Mouse (Mus musculus) heart, postnatal 36 days (tissue): ENCODE data around the gene Ncoa6. TPM values are rescaled to one million over a fixed set of nuclear protein-coding genes. Genes with fewer than 3 reads are reported as not detected.
A peak's percentile ranks its signal among the peaks of the same experiment; 100 is the strongest.

Source experiments
- DNase-seq, 2 experiments: peaks; one replicate each; pipeline ENCODE4 v3.0.0; 2021 to 2022
- intact Hi-C: fragments of 180-260 bp; cut with DNase I; formaldehyde crosslinking; loops from one replicate; pipeline ENCODE4 v1.15.1; 2025
- microRNA-seq, 2 experiments: library from miRNA; unstranded; fragments of <30 nt; microRNA quantifications; one replicate each; pipeline ENCODE4 v1.2.0; 2021; ENCODE audit warnings: borderline number of aligned reads in 2 of 2
- total RNA-seq, 2 experiments: library from RNA; stranded (reverse); gene quantifications; 2 replicates each; pipeline ENCODE4 v1.2.3; 2021

Ncoa6 gene
- total RNA-seq, 2 experiments from 2014 or later = 25.1 to 26.5 TPM

DNA sequence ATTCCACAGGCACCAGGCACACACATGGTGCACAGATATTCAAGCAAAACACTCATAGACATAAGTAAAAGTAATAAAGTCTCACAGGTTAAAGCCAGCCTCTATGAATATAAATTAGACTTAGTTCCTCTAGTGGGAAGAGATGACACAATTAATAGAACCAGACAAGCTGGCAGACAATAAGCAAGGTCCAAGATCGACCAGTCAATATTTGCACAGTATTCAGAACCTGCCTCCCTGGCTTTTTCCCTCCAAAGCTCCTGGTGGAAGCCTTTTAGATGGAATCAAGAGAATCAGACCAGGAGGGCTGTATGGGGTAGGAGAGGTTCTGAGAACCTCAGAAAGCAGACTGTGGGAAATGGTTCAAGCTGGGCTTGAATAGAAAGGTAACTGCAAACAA, 99.8 kb downstream of the Ncoa6 start:
- DNase-seq = no peak
- intact Hi-C loops = no loop called here

DNA sequence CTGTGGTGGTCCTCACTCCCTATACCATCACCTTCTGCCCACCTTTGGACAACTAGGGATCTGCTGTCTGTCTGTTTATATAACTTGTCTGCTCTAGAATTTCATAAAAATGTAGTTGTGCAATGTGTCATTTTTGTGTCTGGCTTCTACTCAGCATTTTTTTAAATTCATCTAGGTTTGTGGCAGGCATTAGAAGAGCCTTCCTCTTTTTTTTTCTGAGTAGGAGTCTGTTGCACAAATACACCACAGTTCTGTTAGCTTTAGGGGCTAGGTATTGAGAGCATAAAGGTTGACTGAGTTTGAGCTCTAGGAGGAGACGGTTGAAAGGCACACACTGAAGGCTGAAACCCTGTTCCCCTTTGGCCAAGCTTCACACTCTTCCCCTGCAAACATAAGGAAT, 100.4 kb downstream of the Ncoa6 start:
- intact Hi-C loops = no loop called here
- no peak for DNase-seq

DNA sequence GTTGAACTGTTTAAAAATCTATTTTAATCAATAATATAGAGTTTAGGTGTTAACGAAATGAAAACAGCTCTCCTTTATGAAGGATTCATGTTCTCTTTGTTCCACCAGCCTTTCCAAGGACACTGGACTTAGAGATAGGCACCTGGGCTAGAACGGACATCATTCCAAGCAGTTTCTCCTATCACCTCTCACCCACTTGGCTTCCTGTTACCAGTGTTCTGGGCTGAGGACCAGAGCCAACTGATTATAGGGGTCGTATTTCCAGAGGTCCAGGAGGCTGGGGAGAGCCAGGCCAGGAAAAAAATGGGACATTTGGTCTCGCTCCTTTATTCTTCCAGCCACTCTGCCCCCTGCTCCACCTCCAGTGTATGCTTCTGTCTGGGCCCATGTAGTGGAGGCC, 101.2 kb downstream of the Ncoa6 start:
- intact Hi-C loops = no loop called here
- DNase-seq = no peak

DNA sequence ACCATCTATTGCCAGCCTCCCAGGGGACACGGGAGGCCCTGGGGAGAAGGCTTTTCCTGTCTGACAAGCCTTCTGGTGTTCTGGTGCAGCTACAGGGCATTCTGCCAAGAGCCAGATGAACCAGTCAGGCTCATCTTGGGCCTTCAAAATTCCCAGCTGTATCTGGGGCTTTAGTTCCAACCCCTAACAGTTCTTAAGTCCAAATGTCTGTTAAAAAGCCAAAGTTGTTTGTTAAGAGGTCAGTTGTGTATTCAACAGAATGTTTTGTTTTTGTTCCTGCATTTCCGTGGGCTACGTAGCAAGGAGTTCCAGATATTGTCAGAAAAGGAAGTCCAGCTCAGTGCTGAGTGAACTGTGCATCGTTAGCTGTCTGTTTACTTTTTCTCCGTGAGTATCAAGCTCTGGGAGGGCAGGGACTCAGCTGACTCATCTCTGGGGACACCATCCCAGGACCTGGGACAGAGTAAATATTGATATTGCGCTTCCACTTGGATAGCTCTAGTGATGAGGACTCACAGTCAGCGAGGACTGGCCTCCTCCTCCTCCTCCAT, 104.3 kb downstream of the Ncoa6 start:
- DNase-seq = peak; percentile 68 to 77
- intact Hi-C loops = no loop called here

DNA sequence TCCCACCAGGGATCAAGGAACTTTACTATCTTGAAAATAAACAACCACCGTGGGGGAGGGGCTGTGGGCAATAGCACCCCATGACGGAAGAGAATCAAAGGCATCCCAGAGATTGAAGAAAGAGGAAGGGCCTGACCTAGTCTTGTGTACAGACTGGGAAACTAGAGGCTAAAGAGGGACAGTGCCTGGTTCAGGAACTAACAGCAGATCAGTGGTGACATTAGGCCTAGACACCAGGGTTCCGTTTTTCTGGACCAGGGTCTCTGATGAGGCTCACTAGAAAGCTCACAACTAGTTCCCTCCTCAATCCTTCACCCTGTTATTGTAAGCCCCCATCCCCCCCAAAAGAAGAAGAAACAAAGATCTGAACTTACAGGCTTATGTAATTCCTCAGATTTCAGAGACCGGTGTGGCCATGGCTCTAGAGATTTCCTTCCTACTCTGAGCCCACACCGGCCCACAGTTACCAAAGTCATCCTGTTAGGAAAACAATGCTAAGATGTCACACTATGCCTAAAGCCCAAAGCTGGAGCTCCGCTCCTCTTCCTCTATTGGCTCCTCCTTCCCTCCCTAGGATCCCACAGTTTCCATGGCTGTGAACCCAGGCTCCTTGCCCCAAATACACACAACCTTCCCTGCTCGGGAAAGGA, 105.9 kb downstream of the Ncoa6 start:
- intact Hi-C loops = no loop called here
- DNase-seq = no peak

DNA sequence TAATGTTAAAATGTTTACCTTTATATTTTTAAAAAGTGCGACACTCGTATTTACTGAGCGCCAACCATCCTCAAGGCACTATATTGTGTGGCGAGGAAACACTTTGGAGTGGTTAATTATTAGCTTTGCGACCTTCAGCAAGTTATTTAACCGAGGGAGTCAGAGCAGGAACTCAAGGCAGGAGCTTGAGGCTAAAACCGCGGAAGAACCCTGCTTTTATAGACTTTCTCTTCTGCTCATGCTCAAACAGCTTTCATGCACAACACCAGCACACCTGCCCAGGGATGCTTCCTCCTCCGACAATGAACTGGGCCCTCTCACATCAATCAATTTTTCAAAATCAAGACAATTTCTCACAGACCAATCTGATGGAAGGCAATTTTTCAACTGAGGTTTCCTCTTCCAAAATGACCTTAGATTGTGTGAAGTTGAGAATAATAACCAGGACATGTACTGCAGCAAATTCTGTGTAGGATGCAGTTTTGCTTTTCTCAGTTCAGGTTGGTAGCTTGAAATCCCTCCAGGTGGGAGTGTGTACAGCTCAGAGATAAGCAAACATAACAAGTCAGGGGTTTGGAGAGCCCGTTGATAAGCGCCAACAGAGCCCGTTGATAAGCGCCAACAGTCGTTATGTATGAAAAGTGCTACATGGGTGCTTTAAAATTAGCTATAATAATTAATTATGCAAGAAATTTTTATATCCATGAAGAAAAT, 115.9 kb downstream of the Ncoa6 start:
- intact Hi-C loops = no loop called here
- DNase-seq = peak in 1 of 2 experiments; percentile 21

DNA sequence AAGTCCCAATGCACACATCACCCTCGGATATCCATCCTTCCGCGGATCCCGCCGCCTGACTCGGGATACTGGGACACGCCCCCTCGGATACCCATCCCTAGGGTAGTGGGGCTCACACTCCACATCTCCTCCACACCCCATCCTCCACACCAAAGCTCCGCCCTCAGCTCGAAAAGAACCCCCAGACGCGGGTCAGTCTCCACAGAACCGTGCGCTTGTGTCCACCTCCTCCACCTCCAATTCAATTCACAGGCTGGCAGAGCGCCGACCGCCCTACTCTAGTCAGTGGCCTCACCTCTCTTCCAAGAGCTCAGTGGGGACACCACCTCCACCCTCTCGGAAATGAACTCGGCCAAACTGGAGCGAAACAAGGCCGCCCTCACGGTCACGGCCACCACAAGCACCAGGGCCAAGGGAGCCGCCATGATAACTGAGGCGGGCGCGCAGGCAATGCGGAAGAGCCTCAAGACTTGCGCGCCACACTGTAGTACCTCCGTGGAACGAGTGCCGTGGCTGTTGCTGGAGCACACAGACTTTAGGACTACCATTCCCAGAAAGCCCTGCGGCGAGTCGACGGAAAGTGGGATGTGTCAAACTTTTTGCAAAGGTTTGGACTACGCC, 116.6 kb downstream of the Ncoa6 start, which contains the start of gene Pigu:
TSS of gene Pigu (minus strand) at position 460 of the 621 bp plus-strand sequence.
- peak; percentile 89 to 91 for DNase-seq
- intact Hi-C loops = no loop called here

DNA sequence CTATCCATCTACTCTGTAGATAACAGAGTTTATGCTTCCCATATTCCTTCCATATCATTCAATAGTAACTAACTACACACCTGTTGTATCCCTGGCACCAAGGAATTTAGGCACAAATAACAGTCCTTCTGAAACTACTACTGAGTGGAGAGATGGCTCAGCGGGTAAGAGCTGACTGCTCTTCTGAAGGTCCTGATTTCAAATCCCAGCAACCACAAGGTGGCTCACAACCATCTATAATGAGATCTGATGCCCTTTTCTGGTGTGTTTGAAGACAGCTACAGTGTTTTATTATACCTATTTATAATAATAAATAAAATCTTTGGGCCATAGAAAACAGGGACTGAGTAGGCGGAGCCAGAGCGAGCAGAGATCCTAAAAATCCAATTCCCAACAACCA, 119.3 kb downstream of the Ncoa6 start:
- no peak for DNase-seq
- intact Hi-C loops = no loop called here

DNA sequence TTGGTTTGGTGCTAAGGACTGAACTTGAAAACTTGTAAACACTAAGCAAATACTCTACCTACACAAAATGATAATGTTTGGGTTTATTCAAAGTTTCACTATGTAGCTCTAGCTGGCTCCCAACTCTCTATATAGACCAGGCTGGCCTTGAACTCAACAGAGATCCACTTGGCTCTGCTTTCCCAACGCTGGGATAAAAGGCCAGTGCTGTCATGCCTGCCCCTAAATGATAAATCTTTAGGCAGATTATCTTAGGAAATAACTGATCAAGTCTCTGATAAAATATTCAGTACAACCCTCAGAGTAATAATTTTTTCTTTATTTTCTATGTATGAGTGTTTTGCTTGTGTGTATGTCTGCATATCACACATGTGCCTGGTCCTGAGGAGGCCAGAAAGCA, 127.0 kb downstream of the Ncoa6 start:
- intact Hi-C loops = no loop called here
- no peak for DNase-seq

Small RNA genes within 50 kb of the gene (microRNA-seq; reads per million reads assigned to microRNA genes)
- 0 reads per million in 2 experiments for gene Mir695

Other genes with a start within 250 kb of the Ncoa6 start
- 100 to 1,000 TPM; 165 to 186 TPM for gene Dynlrb1, start 237.4 kb downstream of the Ncoa6 start, total RNA-seq
- 100 to 1,000 TPM; 729 to 769 TPM for gene Map1lc3a, start 197.6 kb downstream of the Ncoa6 start, total RNA-seq
- gene Pigu, start 116.5 kb downstream of the Ncoa6 start, total RNA-seq = 10 to 100 TPM; 26.8 to 28.7 TPM
- 100 to 1,000 TPM; 468 to 507 TPM for gene Trp53inp2, start 92.8 kb downstream of the Ncoa6 start, total RNA-seq
- gene Acss2, start 44.1 kb upstream of the Ncoa6 start, total RNA-seq = 10 to 100 TPM; 36.3 to 41.6 TPM
- 1 to 10 TPM in 1 of 2 experiments, under 1 TPM in 1; 0.49 to 1.6 TPM for gene Ggt7, start 44.3 kb upstream of the Ncoa6 start, total RNA-seq
- gene Gss, start 118.9 kb upstream of the Ncoa6 start, total RNA-seq = 10 to 100 TPM; 14.8 to 16.9 TPM
- 10 to 100 TPM; 25.3 to 30.2 TPM for gene Myh7b, start 137.3 kb upstream of the Ncoa6 start, total RNA-seq
- gene Trpc4ap, start 218.5 kb upstream of the Ncoa6 start, total RNA-seq = 10 to 100 TPM; 92.1 to 92.3 TPM